Mouse (Mus musculus) stomach, postnatal 0 days (tissue): Measurements from ENCODE around the gene Pgr. TPM values are rescaled to one million over a fixed set of nuclear protein-coding genes. Genes with fewer than 3 reads are reported as not detected.

ENCODE experiments used
- ATAC-seq: fragments of 200-750 bp; cut with Nextera tagmentation; 2 replicates; pipeline ENCODE4 v1.8.0; 2017; ENCODE audit not compliant: low FRiP score, low TSS enrichment
- DNase-seq: peaks from one replicate; pipeline ENCODE4 v3.0.0-alpha.2; 2016; ENCODE audit warnings: low spot score
- H3K27ac ChIP-seq: fragments of 300-500 bp; sonication (generic); replicated peaks from 2 replicates; pipeline ENCODE4 v1.5.1; 2014; ENCODE audit warnings: mild to moderate bottlenecking, control low read depth
- H3K27me3 ChIP-seq: fragments of 300-500 bp; sonication (generic); 2 replicates; pipeline ENCODE4 v1.6.1; 2014; ENCODE audit warnings: low read length; ENCODE audit not compliant: control insufficient read depth, insufficient read depth
- H3K36me3 ChIP-seq: fragments of 300-500 bp; sonication (generic); 2 replicates; pipeline ENCODE4 v1.6.1; 2014; ENCODE audit warnings: low read length, mixed read lengths; ENCODE audit not compliant: control insufficient read depth, insufficient read depth
- H3K4me1 ChIP-seq: fragments of 300-500 bp; sonication (generic); replicated peaks from 2 replicates; pipeline ENCODE4 v1.6.1; 2014; ENCODE audit warnings: antibody characterized with exemption; ENCODE audit not compliant: control insufficient read depth, insufficient read depth
- H3K4me2 ChIP-seq: fragments of 300-500 bp; sonication (generic); replicated peaks from 2 replicates; pipeline ENCODE4 v1.6.1; 2014; ENCODE audit warnings: low read depth, mild to moderate bottlenecking, control low read depth, moderate library complexity
- H3K4me3 ChIP-seq: fragments of 300-500 bp; sonication (generic); 2 replicates; pipeline ENCODE4 v1.5.1; 2014; ENCODE audit warnings: low read depth, low read length, control low read depth
- H3K9ac ChIP-seq: fragments of 300-500 bp; sonication (generic); 2 replicates; pipeline ENCODE4 v1.6.1; 2014; ENCODE audit warnings: mild to moderate bottlenecking, low read length, control low read depth, mixed read lengths
- H3K9me3 ChIP-seq: fragments of 300-500 bp; sonication (generic); 2 replicates; pipeline ENCODE4 v1.6.1; 2016; ENCODE audit warnings: low read length; ENCODE audit not compliant: control insufficient read depth
- CTCF ChIP-seq: IDR thresholded peaks from 2 replicates; pipeline ENCODE4 v1.5.1; 2016; ENCODE audit warnings: antibody characterized with exemption, low read depth, mild to moderate bottlenecking, moderate library complexity
- EP300 ChIP-seq: optimal IDR thresholded peaks from 2 replicates; pipeline ENCODE3; 2016; ENCODE audit warnings: antibody characterized with exemption
- WGBS: fragments of 180-500 bp; shearing (Covaris S2); extraction: QIAGEN DNeasy Blood & Tissue Kit; methylation state at CpG from one replicate; pipeline ENCODE4 v1.1.7; 2014; 5-methylcytosine and 5-hydroxymethylcytosine counted together
- polyA plus RNA-seq: library from polyadenylated mRNA; unstranded; fragments of >200 nt; fragmentation: Nextera tagmentation; extraction: Ambion mirVana; gene quantifications from 2 replicates; pipeline ENCODE4 v1.2.1, GENCODE M21; 2015

Pgr gene
- polyA plus RNA-seq, 1 experiment from 2014 or later: 0.13 TPM

DNA sequence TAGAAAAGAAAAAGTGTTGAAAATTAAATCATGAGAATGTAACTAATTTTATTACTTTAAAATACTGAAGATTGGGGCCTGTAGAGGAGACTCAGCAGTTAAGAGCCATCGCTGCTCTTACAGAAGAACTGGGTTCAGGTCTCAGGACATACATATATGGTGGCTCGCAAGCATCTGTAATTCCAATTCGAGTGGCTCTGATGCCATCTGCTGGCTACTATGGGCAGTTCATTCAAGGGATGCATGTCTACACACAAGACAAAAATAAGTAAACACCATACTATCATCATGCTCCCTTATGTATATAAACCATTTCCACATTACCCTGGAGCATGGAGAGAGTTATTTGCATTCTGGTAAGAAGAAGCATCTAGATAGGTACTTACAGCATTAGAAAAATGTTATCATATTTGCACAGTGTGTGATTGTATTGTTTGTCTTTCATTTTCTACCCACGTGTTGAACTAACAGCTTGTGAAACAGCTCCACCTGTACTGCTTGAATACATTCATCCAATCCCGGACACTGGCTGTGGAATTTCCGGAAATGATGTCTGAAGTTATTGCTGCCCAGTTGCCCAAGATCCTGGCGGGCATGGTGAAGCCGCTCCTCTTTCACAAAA, 65.0 kb downstream of the Pgr start:
- DNase-seq (peak; percentile 20), ATAC-seq (peak; percentile 92)
- Histone ChIP-seq H3K4me2 (no peak overlapping the region), H3K4me3 (no peak overlapping the region), H3K9ac (no peak overlapping the region), H3K4me1 (no peaks in the 10 kb centered on the region), H3K36me3 (no peaks in the 10 kb centered on the region), H3K9me3 (no peaks in the 10 kb centered on the region), H3K27ac (no peak overlapping the region), H3K27me3 (no peaks in the 10 kb centered on the region)
- TF ChIP-seq CTCF (peak; percentile 75), EP300 (no peak)
- WGBS: 57% methylated on average over 8 of the region's 8 CpGs

DNA sequence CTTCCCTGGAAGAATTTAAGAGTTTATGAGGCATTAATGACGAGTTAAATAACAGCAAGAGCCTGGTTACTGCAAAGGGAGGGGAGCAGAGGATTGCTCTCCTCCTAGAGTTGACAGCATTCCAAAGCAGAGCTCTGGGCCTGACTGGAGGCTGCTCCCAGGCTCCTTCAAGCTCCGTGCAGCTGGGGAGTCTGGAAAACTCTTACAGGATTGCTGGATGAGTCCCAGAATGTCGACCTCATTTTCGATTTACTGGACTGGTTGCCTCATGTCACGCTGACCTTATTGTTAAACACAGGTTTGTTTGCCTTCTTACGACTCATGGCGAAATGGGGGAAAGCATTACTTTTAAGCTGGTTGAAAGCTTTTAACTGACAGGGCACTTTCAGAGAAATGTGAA, 70.6 kb downstream of the Pgr start:
- no peaks in the 10 kb centered on the region for H3K36me3 ChIP-seq
- no peaks in the 10 kb centered on the region for H3K4me1 ChIP-seq
- no peak for DNase-seq
- H3K4me2 ChIP-seq: no peak overlapping the region
- no peaks in the 10 kb centered on the region for H3K9me3 ChIP-seq
- no peaks in the 10 kb centered on the region for H3K27me3 ChIP-seq
- no peak overlapping the region for H3K4me3 ChIP-seq
- WGBS: 21% methylated on average over 7 of the region's 7 CpGs
- TF ChIP-seq EP300 (no peak), CTCF (no peak)
- no peak for ATAC-seq
- H3K27ac ChIP-seq: no peak overlapping the region
- no peak overlapping the region for H3K9ac ChIP-seq

DNA sequence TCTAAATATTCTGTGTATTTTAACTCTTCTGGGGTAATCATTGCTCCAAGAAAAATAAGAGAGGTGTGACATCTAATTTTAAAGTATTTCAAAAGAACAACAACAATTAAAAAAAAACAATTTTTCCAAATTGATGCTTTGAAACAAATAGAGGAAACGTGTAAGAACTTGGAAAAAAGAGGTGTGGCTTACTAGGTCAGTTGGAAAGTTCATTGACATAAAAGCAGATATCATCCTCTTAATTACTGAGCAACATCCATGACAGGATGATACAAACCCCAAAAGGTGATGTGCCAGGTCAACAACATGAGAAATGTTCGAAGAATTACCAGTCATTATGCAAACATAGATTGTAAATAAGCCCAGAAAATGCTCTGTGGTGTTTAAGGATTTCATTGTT, 71.9 kb downstream of the Pgr start, which contains the start of gene Gm16485:
TSS of gene Gm16485 (plus strand) at position 301 of the 400 bp plus-strand sequence.
- WGBS: 65% methylated on average over 2 of the region's 2 CpGs
- no peak for ATAC-seq
- TF ChIP-seq EP300: no peak
- Histone ChIP-seq H3K27me3 (no peaks in the 10 kb centered on the region), H3K9ac (no peak within 1 kb of the TSS), H3K9me3 (no peaks in the 10 kb centered on the region), H3K4me2 (no peak within 1 kb of the TSS), H3K27ac (no peak within 1 kb of the TSS), H3K36me3 (no peaks in the 10 kb centered on the region), H3K4me3 (no peak within 1 kb of the TSS), H3K4me1 (no peaks in the 10 kb centered on the region)
- no peak for DNase-seq

DNA sequence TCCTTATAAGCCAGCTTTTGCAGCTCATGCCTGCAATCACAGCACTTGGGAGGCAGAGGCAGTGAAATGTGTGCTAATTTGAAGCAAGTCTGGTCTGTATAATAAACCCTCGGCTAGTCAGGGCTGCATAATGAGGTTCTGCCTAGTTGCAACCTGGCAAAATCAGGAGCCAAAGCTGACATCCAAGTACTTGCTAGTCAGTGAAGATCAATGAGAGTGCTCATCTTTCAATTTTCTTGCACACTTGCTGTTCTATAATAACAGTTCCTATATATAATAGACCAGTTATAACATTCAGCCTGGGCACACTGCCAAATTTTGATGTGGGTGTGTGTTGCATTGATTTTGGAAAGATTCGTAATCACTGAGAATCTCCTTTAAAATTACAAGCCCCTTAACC, 78.1 kb downstream of the Pgr start:
- H3K4me2 ChIP-seq: no peak overlapping the region
- H3K9me3 ChIP-seq: no peaks in the 10 kb centered on the region
- ATAC-seq (no peak), DNase-seq (no peak)
- no peaks in the 10 kb centered on the region for H3K4me1 ChIP-seq
- H3K9ac ChIP-seq: no peak overlapping the region
- TF ChIP-seq CTCF: no peak
- TF ChIP-seq EP300: no peak
- no peak overlapping the region for H3K27ac ChIP-seq
- no peaks in the 10 kb centered on the region for H3K36me3 ChIP-seq
- 54% methylated on average over 2 of the region's 2 CpGs for WGBS
- no peaks in the 10 kb centered on the region for H3K27me3 ChIP-seq
- H3K4me3 ChIP-seq: no peak overlapping the region

DNA sequence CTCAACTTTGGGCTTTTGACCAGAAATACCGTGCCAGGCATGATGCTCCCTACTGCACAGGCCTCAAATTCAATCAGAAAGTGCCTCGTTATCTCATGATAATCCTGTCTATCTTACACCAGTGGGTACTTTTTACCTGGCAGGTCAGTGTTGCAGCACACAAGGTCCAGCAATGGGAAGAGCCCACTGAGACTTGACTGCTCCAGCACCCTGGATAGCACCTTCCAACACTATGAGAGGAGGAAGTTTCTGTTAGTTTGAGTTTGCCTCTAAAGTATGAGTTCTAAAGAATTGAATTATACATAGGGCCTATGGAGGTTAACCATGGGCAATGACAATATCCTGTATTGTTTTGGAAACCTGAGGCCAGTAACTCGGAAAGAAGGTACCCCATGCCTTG, 82.7 kb downstream of the Pgr start:
- no peak overlapping the region for H3K4me3 ChIP-seq
- WGBS: 80% methylated on average over 3 of the region's 3 CpGs
- no peaks in the 10 kb centered on the region for H3K36me3 ChIP-seq
- DNase-seq: no peak
- no peak for TF ChIP-seq EP300
- TF ChIP-seq CTCF: no peak
- no peak overlapping the region for H3K4me2 ChIP-seq
- no peak overlapping the region for H3K9ac ChIP-seq
- ATAC-seq: no peak
- no peaks in the 10 kb centered on the region for H3K9me3 ChIP-seq
- H3K27me3 ChIP-seq: no peaks in the 10 kb centered on the region
- H3K4me1 ChIP-seq: no peaks in the 10 kb centered on the region
- no peak overlapping the region for H3K27ac ChIP-seq

DNA sequence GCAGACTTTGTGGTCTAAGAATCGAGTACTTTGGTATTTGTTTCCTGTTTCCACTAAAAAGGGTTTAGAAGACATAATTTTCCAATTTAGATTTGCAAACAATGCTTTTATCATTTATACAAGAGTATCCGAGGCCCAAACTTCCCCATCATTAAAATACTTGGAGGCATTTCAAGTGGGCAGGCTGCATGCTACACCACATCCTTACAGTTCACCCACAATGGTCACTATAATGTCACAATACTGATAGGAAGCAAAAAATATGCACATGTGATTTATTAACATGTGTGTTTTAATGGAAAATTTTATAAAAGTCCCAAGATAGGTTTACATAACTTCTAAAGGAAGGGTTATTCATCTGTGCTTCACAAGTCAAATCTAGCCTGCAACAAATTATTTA, 96.9 kb downstream of the Pgr start:
- no peak for ATAC-seq

More for the DNA sequence above, 96.9 kb downstream of the Pgr start:
- WGBS: 68% methylated on average over 2 of the region's 2 CpGs
- Histone ChIP-seq H3K4me1 (no peaks in the 10 kb centered on the region), H3K36me3 (no peaks in the 10 kb centered on the region), H3K27me3 (no peaks in the 10 kb centered on the region), H3K9me3 (no peaks in the 10 kb centered on the region), H3K4me3 (no peak overlapping the region), H3K9ac (no peak overlapping the region), H3K27ac (no peak overlapping the region), H3K4me2 (no peak overlapping the region)
- TF ChIP-seq EP300: no peak
- TF ChIP-seq CTCF: no peak
- no peak for DNase-seq
